Mouse (Mus musculus) left cerebral cortex, adult 18-20 months (tissue): Measurements from ENCODE around the gene Pcyt1a. TPM values are rescaled to one million over a fixed set of nuclear protein-coding genes. Genes with fewer than 3 reads are reported as not detected.

Experiments used
- total RNA-seq, 2 experiments: library from RNA; stranded (reverse); gene quantifications; 2 replicates each; pipeline ENCODE4 v1.2.3; 2021

Pcyt1a gene
- total RNA-seq, 2 experiments from 2014 or later, result 36.2 to 41.3 TPM

Other genes starting within 250 kb of the Pcyt1a start
- gene Fbxo45, start 183.8 kb upstream of the Pcyt1a start, total RNA-seq, result 10 to 100 TPM; 44.8 to 50.3 TPM
- 10 to 100 TPM; 12.4 to 12.5 TPM for gene Wdr53, start 183.7 kb upstream of the Pcyt1a start, total RNA-seq
- gene Smco1, start 159.5 kb upstream of the Pcyt1a start, total RNA-seq, result under 1 TPM; 0.23 to 0.35 TPM
- gene Rnf168, start 153.5 kb upstream of the Pcyt1a start, total RNA-seq, result 10 to 100 TPM; 26.9 to 27.3 TPM
- 10 to 100 TPM; 48.1 to 51.9 TPM for gene Ubxn7, start 98.7 kb upstream of the Pcyt1a start, total RNA-seq
- gene Tm4sf19, start 30.4 kb upstream of the Pcyt1a start, total RNA-seq, result not detected
- gene Tctex1d2, start 11.2 kb upstream of the Pcyt1a start, total RNA-seq, result 10 to 100 TPM; 15.5 to 17.1 TPM
- not detected for gene Slc51a, start 57.0 kb downstream of the Pcyt1a start, total RNA-seq
- gene Zdhhc19, start 65.3 kb downstream of the Pcyt1a start, total RNA-seq, result not detected
- gene Tfrc, start 178.0 kb downstream of the Pcyt1a start, total RNA-seq, result 10 to 100 TPM; 51.8 to 61.6 TPM
- gene Tnk2, start 213.0 kb downstream of the Pcyt1a start, total RNA-seq, result 100 to 1,000 TPM; 245 to 253 TPM